Mouse (Mus musculus) spleen, adult 2 months (tissue): ENCODE data around the gene Tnfrsf13b.

ENCODE experiments used
- CTCF ChIP-seq: fragments of 200-500 bp; IDR thresholded peaks from 2 replicates; pipeline ENCODE4 v1.5.1; 2011; ENCODE audit warnings: mild to moderate bottlenecking, inconsistent platforms; ENCODE audit not compliant: insufficient read depth, insufficient read length, insufficient replicate concordance; ENCODE audit errors: extremely low read depth
- POLR2A ChIP-seq: fragments of 200-500 bp; IDR thresholded peaks from 2 replicates; pipeline ENCODE4 v1.6.1; 2011; ENCODE audit warnings: low read depth, low read length, inconsistent platforms

DNA sequence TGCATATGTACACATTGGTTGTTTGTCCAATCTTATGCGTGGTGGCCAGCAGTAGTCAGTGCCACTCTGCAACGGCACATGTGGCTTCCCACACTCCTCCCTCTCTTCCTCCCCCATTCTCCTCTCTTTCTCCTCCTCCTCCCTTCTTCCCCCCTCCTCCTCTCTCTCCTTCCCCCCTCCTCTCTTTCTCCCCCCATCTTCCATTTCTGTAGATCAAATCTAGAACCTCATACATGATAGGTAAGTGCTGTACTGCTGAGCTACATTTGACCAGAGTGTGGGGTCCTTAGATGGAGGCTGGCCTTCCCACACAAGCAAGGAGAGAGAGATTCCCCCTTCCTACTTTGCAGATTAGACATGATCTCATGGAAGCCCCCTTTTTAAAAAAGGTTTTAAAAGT, 66.2 kb downstream of the Tnfrsf13b start:
- no peak for TF ChIP-seq CTCF
- TF ChIP-seq POLR2A: no peak
